Comparison of ENCODE assay signal across 15 mouse cellular contexts in the genomic region with DNA sequence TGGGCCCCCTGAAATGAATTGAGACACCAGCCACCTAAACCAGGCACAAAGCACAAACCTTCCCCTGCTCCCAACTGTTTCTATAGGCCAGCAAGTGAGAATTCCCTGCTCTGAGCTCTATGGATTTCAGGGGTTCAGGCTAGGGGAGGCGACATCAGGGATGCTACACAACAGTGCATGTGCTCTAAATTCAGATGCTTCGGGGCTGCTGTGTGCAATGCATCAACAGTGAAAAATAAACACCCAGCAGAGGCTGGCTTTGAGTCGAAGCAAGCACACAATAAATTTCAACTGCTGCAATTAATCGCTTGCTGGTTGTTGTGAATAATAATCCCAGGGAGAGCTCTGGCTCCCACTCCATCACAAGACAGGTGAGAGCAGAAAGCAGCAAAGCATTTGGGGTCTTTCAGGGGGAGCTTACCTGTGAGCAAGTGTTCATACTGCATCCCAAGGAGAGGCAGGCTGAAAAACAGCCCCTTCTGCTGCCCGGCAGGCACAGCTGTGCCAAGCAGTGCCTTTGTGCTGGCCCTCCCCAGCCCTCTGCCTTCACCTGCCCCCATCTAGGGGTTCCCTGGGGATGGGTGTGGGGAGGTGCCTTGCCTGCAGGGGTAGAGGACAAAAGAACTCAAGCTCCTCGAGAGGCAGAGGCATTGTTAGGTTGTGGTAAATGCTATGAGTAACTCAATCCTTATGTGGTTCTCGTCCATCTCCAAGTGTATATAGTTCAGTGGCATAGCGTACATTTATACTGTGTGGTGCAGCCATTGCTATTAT. TPM values are rescaled to one million over a fixed set of nuclear protein-coding genes. Genes with fewer than 3 reads are reported as not detected.
DNase-seq lines count a peak whose midpoint lies in the region; ATAC-seq and TF ChIP-seq lines count a peak whose summit lies in the region.
"Had no signal": no experiment of that assay in that cellular context is flagged by ENCODE, and none has a peak within 500 bp of the region (broad histone marks: within the 10 kb centered on the region; RNA-seq: fewer than 3 reads in every experiment).

No protein-coding gene starts in this region.

- peaks cover 34% of the 10 kb centered on the region for H3K4me1 ChIP-seq in embryonic facial prominence, embryonic 14.5 days (ENCODE audit: control insufficient read depth, insufficient read depth, low read length)
- H3K4me1 ChIP-seq in forebrain, embryonic 14.5 days (ENCODE audit: control insufficient read depth, insufficient read depth, low read length): peaks cover 21% of the 10 kb centered on the region
- peaks cover 19% of the 10 kb centered on the region for H3K4me1 ChIP-seq in hindbrain, postnatal 0 days (ENCODE audit: insufficient read depth, low read length)
- peaks cover 18% of the 10 kb centered on the region for H3K4me1 ChIP-seq in midbrain, embryonic 16.5 days (ENCODE audit: control insufficient read depth, insufficient read depth, low read length)
- peaks cover 13% of the 10 kb centered on the region for H3K4me1 ChIP-seq in intestine, embryonic 16.5 days (ENCODE audit: control insufficient read depth, insufficient read depth, low read length)

- H3K9me3 ChIP-seq in embryonic facial prominence, embryonic 14.5 days (ENCODE audit: control insufficient read depth, low read length): peaks cover 2% of the 10 kb centered on the region
- 0 out of 2 replicates have a peak, but pooled peaks cover 3% of the 10 kb centered on the region for H3K9me3 ChIP-seq in forebrain, embryonic 14.5 days (replicated peaks; ENCODE audit: control insufficient read depth, low read length)
- H3K9me3 ChIP-seq in hindbrain, postnatal 0 days (ENCODE audit: low read length): no peaks in the 10 kb centered on the region
- H3K9me3 ChIP-seq in midbrain, embryonic 16.5 days (replicated peaks; ENCODE audit: control insufficient read depth, low read length, poor library complexity, severe bottlenecking): no peaks in the 10 kb centered on the region
- no peaks in the 10 kb centered on the region for H3K9me3 ChIP-seq in intestine, embryonic 16.5 days (ENCODE audit: control insufficient read depth, low read length)

- 50% methylated on average over 8 of the region's 8 CpGs for WGBS in embryonic facial prominence, embryonic 14.5 days
- 52% methylated on average over 8 of the region's 8 CpGs for WGBS in forebrain, embryonic 14.5 days
- WGBS in hindbrain, postnatal 0 days: 41% methylated on average over 8 of the region's 8 CpGs
- WGBS in midbrain, embryonic 16.5 days: 47% methylated on average over 8 of the region's 8 CpGs
- 56% methylated on average over 8 of the region's 8 CpGs for WGBS in intestine, embryonic 16.5 days

- H3K36me3 ChIP-seq in embryonic facial prominence, embryonic 14.5 days (ENCODE audit: control insufficient read depth, insufficient read depth, low read length): no peaks in the 10 kb centered on the region
- H3K36me3 ChIP-seq in forebrain, embryonic 14.5 days (ENCODE audit: control insufficient read depth, insufficient read depth, low read length): no peaks in the 10 kb centered on the region
- no peaks in the 10 kb centered on the region for H3K36me3 ChIP-seq in hindbrain, postnatal 0 days (ENCODE audit: insufficient read depth, low read length)
- no peaks in the 10 kb centered on the region for H3K36me3 ChIP-seq in midbrain, embryonic 16.5 days (ENCODE audit: control insufficient read depth, insufficient read depth, low read length)
- no peaks in the 10 kb centered on the region for H3K36me3 ChIP-seq in intestine, embryonic 16.5 days (ENCODE audit: control insufficient read depth, insufficient read depth, low read length)

- H3K4me2 ChIP-seq in embryonic facial prominence, embryonic 14.5 days (ENCODE audit: low read depth, low read length): no peak overlapping the region
- no peak overlapping the region for H3K4me2 ChIP-seq in forebrain, embryonic 14.5 days (ENCODE audit: low read length)
- no peak overlapping the region for H3K4me2 ChIP-seq in hindbrain, postnatal 0 days (ENCODE audit: low read depth, low read length)
- no peak overlapping the region for H3K4me2 ChIP-seq in midbrain, embryonic 16.5 days (ENCODE audit: low read length)
- H3K4me2 ChIP-seq in intestine, embryonic 16.5 days (ENCODE audit: low read depth, low read length): no peak overlapping the region
- H3K4me2 ChIP-seq: liver, embryonic 11.5 days had no signal

- TF ChIP-seq CTCF in hindbrain, postnatal 0 days (IDR thresholded peaks at IDR 0.05; ENCODE audit: low read depth): no peak

- ATAC-seq in embryonic facial prominence, embryonic 14.5 days (ENCODE audit: low read depth): peak; percentile 74
- peak; percentile 33 for ATAC-seq in forebrain, embryonic 14.5 days
- ATAC-seq in hindbrain, postnatal 0 days: no peak
- peak; percentile 36; the same call in 1 of the 2 replicates for ATAC-seq in midbrain, embryonic 16.5 days
- ATAC-seq in intestine, embryonic 16.5 days: no peak

- no peaks in the 10 kb centered on the region for H3K27me3 ChIP-seq in embryonic facial prominence, embryonic 14.5 days (replicated peaks; ENCODE audit: control insufficient read depth, insufficient read depth, low read length)
- no peaks in the 10 kb centered on the region for H3K27me3 ChIP-seq in forebrain, embryonic 14.5 days (replicated peaks; ENCODE audit: control insufficient read depth, insufficient read depth, low read length)
- H3K27me3 ChIP-seq in hindbrain, postnatal 0 days (ENCODE audit: insufficient read depth, low read length): no peaks in the 10 kb centered on the region
- H3K27me3 ChIP-seq in midbrain, embryonic 16.5 days (ENCODE audit: control insufficient read depth, insufficient read depth, low read depth, low read length): no peaks in the 10 kb centered on the region
- no peaks in the 10 kb centered on the region for H3K27me3 ChIP-seq in intestine, embryonic 16.5 days (replicated peaks; ENCODE audit: control insufficient read depth, insufficient read depth, low read length)
- H3K27me3 ChIP-seq: CH12.LX had no signal

- intact Hi-C loops in heart, postnatal 10 days (cut with DNase I): no loop called here

- peak overlapping the region; percentile 27; the same call in 1 of the 2 replicates for H3K9ac ChIP-seq in embryonic facial prominence, embryonic 14.5 days (ENCODE audit: low read depth, low read length)
- peak overlapping the region; percentile 40; the same call in 1 of the 2 replicates for H3K9ac ChIP-seq in forebrain, embryonic 14.5 days (ENCODE audit: low read length)
- no peak overlapping the region for H3K9ac ChIP-seq in hindbrain, postnatal 0 days (replicated peaks; ENCODE audit: low read length)
- H3K9ac ChIP-seq in midbrain, embryonic 16.5 days (ENCODE audit: low read depth, low read length): peak overlapping the region; percentile 56
- no peak overlapping the region for H3K9ac ChIP-seq in intestine, embryonic 16.5 days (ENCODE audit: low read depth, low read length)

- H3K27ac ChIP-seq in embryonic facial prominence, embryonic 14.5 days (replicated peaks; ENCODE audit: low read depth, low read length): peak overlapping the region; percentile 69
- H3K27ac ChIP-seq in forebrain, embryonic 14.5 days (ENCODE audit: low read depth, low read length): peak overlapping the region; percentile 72
- peak overlapping the region; percentile 55 for H3K27ac ChIP-seq in hindbrain, postnatal 0 days
- H3K27ac ChIP-seq in midbrain, embryonic 16.5 days (ENCODE audit: low read length): peak overlapping the region; percentile 75
- no peak overlapping the region for H3K27ac ChIP-seq in intestine, embryonic 16.5 days (ENCODE audit: low read length)
- H3K27ac ChIP-seq: macrophage had no signal

- peak; percentile 71 for DNase-seq in embryonic facial prominence, embryonic 14.5 days (ENCODE audit: low spot score)
- peak; percentile 20 for DNase-seq in forebrain, embryonic 14.5 days (ENCODE audit: low spot score)
- no peak for DNase-seq in hindbrain, postnatal 0 days (ENCODE audit: low spot score)
- no peak for DNase-seq in adrenal gland, adult 18-20 months (ENCODE audit: low spot score in 2 of 2)
- no peak for DNase-seq in heart, postnatal 10 days
- DNase-seq in adrenal gland, adult 2 months: no peak
- DNase-seq: kidney, postnatal 10 days; right cerebral cortex, adult 18-20 months; thymus, adult 2 months had no signal

- H3K4me3 ChIP-seq in embryonic facial prominence, embryonic 14.5 days (ENCODE audit: low read depth, low read length): no peak overlapping the region
- H3K4me3 ChIP-seq in forebrain, embryonic 14.5 days (ENCODE audit: low read depth, low read length): no peak overlapping the region
- H3K4me3 ChIP-seq in hindbrain, postnatal 0 days (ENCODE audit: low read length): no peak overlapping the region
- no peak overlapping the region for H3K4me3 ChIP-seq in midbrain, embryonic 16.5 days (ENCODE audit: low read depth, low read length)
- H3K4me3 ChIP-seq in intestine, embryonic 16.5 days (ENCODE audit: low read length): no peak overlapping the region
- H3K4me3 ChIP-seq: myocyte had no signal

RNA-seq across cellular contexts. Expression of gene Traf3ip2, which starts 24.6 kb away (rescaled TPM):
- 12.5 and 12.9 TPM in 2 replicates for polyA plus RNA-seq in embryonic facial prominence, embryonic 14.5 days (2014; fragmentation: Nextera tagmentation; extraction: Ambion mirVana)
- polyA plus RNA-seq in forebrain, embryonic 14.5 days (2014; fragmentation: Nextera tagmentation; extraction: Ambion mirVana): 4.8 and 5.7 TPM in 2 replicates
- total RNA-seq in hindbrain, postnatal 0 days (2014; rRNA removed): 5.3 and 9.6 TPM in 2 replicates
- polyA plus RNA-seq in hindbrain, postnatal 0 days (2015; fragmentation: Nextera tagmentation; extraction: Ambion mirVana): 5.7 and 6.2 TPM in 2 replicates
- polyA plus RNA-seq in midbrain, embryonic 16.5 days (2015; fragmentation: Nextera tagmentation; extraction: Ambion mirVana): 5.2 and 6.7 TPM in 2 replicates
- 10 to 100 TPM; 10.6 to 15.0 TPM for total RNA-seq in adrenal gland, adult 18-20 months (2021)
- total RNA-seq in heart, postnatal 10 days (2021): 1 to 10 TPM; 6.4 to 9.3 TPM
- 10 to 100 TPM; 15.3 to 19.1 TPM for total RNA-seq in adrenal gland, adult 2 months (2021)
- 20.2 and 24.2 TPM in 2 replicates for polyA plus RNA-seq in adrenal gland, adult 2 months (2012; rRNA removed)
- polyA plus RNA-seq in intestine, embryonic 16.5 days (2015; fragmentation: Nextera tagmentation; extraction: Ambion mirVana): 28.0 and 33.4 TPM in 2 replicates

Comparison
In these comparisons a context has a peak if more than half of its experiments do, and no peak if none do; other contexts are left out.
1. ATAC-seq: peak in embryonic facial prominence, embryonic 14.5 days (single experiment), forebrain, embryonic 14.5 days (single experiment) and midbrain, embryonic 16.5 days (single experiment); none in hindbrain, postnatal 0 days (single experiment) and intestine, embryonic 16.5 days (single experiment).
2. DNase-seq: peak in embryonic facial prominence, embryonic 14.5 days (single experiment) and forebrain, embryonic 14.5 days (single experiment); none in hindbrain, postnatal 0 days (single experiment), adrenal gland, adult 18-20 months (0 of 2), heart, postnatal 10 days (0 of 2) and adrenal gland, adult 2 months (single experiment).
3. H3K9ac ChIP-seq: peak in embryonic facial prominence, embryonic 14.5 days (single experiment), forebrain, embryonic 14.5 days (single experiment) and midbrain, embryonic 16.5 days (single experiment); none in hindbrain, postnatal 0 days (single experiment) and intestine, embryonic 16.5 days (single experiment).